Mouse (Mus musculus) heart, postnatal 4 days (tissue): ENCODE results near the gene Zc2hc1c. TPM values are rescaled to one million over a fixed set of nuclear protein-coding genes. Genes with fewer than 3 reads are reported as not detected.

Experiments used
- DNase-seq: peaks from one replicate; pipeline ENCODE4 v3.0.0; 2021
- microRNA-seq, 2 experiments: library from miRNA; unstranded; fragments of <30 nt; microRNA quantifications; one replicate each; pipeline ENCODE4 v1.2.0; 2021 to 2022
- total RNA-seq, 2 experiments: library from RNA; stranded (reverse); gene quantifications; 2 replicates each; pipeline ENCODE4 v1.2.3; 2021

The Zc2hc1c gene
- total RNA-seq, 2 experiments from 2014 or later, result 0.98 to 1.2 TPM

DNA sequence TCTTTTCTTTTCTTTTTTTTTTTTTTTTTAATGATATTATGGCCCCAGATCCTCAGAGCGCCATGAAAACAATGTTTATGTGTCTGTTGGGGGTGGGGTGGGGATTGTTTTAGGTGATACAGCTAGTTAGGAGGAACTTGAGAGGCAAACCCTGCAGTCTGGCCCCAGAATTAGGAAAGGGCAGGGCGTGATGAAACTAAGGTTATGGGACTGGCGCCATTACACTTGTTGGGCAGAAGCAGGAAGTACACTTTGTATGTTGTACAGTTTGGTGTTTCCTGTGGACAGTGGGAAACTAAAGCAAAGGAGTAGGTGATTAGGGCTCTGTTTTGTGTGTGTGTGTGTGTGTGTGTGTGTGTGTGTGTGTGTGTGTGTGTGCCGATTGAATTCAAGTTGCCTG, 51.6 kb downstream of the Zc2hc1c start:
- peak; percentile 16 for DNase-seq

DNA sequence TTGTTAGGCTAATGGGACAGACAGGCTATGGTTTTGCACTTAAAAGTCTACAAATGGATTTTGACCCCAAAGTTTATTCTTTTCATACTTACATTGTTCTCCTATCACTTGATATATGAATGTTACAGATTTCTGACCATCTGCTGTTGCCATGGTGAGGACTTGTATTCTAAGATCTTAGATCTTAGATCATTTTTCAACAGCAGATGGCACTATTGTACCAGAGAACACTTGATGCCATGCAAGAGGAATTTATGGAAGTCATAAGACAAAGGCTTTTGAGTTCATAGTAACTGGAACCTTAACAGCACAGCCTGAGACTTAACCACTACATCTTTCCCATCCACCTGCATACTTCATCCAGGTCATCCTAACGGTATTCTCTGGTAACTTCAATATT, 52.7 kb downstream of the Zc2hc1c start:
- no peak for DNase-seq

DNA sequence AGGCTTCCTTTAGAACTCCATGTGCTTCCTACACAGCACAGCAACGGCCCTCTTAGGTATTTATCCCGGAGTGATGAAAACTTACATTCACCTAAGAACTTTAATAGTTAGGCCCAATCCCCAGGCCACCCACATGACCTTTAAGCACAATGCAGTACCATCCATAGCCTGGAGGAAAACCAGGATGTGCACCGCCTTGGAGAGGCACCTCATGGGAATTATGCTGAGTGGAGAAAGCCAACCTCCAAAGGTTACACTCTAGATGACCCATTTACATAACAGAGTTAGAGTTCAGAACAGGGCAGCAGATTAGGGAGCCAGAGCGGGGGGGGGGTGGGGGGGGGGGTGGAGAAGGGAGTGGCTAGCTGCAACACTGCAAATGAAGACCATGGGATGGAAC, 53.9 kb downstream of the Zc2hc1c start:
- no peak for DNase-seq

DNA sequence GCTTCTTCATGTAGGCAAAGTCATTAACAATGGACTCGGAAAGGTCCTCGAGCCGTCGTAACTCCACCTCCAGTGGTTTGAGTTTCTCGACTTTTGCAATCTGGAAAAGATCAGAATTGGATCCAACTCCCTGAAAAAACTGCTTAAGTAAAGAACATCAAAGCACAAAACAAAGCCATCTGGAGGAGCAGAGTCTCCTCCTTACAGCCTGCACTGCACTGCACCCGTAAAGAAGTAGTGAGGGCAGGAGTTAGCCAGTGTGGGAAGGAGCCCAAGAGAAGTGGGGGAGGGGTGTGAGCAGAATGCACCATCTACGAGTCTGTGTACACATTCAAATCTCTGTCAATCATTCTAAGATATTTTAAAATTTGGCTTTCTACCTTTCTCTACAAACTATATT, 55.9 kb downstream of the Zc2hc1c start:
- DNase-seq, result no peak

DNA sequence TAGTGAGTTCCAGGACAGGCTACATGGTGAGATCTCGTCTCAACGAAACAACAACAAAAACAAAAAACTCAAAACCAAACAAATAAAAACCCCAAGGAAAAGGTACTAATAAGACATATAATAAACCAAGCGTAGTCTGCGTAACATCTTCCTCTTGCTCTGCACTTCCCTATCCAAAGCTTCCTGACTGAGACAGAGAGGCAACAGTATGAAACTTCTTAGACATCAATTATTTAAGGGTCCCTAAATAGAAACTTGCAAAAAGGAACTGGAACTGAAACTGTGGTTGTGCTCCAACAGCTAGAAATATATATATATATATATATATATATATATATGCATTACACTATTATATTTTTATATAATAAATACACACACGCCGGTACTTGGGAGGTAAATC, 57.2 kb downstream of the Zc2hc1c start:
- no peak for DNase-seq

DNA sequence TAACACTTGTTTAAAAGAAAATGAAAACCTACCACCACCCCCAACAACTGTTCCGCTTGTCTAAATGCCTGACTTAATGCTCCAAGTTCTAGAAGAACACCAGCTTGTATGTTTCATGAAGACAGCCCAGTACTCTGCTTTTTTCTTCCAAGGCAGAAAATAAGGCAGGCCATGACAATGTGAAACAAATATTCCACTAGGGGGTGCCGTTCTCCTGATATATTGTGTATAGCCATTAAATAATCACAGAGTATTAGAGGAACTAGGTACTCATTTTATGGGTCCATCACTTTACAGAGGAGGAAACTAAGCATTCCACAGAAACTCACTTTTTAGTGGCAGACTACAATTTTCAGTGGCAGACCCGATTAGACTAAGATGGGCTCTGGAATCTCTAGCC, 58.0 kb downstream of the Zc2hc1c start:
- DNase-seq, result peak; percentile 63

DNA sequence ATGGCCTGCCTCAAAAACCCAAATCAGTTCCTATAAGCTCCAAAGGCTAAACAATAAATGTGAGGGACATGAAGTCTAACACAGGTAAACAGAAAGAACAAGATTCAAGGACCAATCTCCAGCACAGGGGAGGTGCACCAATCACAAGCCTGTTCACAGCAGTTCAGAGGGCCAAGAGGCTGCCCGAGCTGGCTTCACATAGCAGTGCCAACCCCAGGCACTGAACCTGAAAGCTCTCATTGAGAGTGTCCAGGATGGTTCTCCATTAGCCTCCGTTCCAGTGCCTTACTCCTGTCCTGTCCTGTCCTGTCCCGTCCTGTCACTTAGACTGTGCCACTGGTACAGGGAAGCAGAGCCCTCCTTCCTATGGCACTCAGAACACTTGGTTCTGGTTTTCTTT, 58.8 kb downstream of the Zc2hc1c start:
- DNase-seq, result no peak

DNA sequence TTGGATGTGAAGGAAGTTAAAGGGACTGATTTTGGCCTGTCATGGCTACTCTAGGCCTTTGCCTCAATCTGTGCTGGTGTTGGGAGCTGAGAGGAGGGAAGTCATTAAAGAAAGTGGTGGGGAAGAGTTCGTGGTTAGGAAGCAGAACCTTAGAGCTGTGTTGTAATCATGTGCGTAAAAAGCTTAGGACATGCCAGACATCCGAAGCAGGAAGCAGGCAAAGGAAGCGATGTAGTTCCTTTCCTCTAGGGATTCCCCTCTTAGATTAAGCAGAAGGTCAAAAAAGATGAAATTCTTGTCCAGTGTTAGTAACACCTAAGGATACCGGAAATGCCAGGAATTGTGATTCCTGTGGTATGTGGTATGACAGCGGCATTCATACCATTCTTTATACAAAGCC, 59.9 kb downstream of the Zc2hc1c start:
- no peak for DNase-seq

Small RNA genes within 50 kb of the gene (microRNA-seq; reads per million reads assigned to microRNA genes)
- 0 to 0.20 reads per million in 2 experiments for gene Mir6938

Other genes with a start within 250 kb of the Zc2hc1c start
- gene Prox2, start 177.8 kb upstream of the Zc2hc1c start, total RNA-seq, result 1 to 10 TPM; 2.3 to 2.6 TPM
- 100 to 1,000 TPM; 538 to 559 TPM for gene Dlst, start 177.8 kb upstream of the Zc2hc1c start, total RNA-seq
- 1 to 10 TPM; 2.3 to 3.0 TPM for gene Rps6kl1, start 137.3 kb upstream of the Zc2hc1c start, total RNA-seq
- gene Pgf, start 110.8 kb upstream of the Zc2hc1c start, total RNA-seq, result 1 to 10 TPM; 3.7 to 4.9 TPM
- gene Eif2b2, start 69.1 kb upstream of the Zc2hc1c start, total RNA-seq, result 10 to 100 TPM; 55.0 to 55.9 TPM
- gene Mlh3, start 18.0 kb upstream of the Zc2hc1c start, total RNA-seq, result 1 to 10 TPM; 6.9 to 8.7 TPM
- 10 to 100 TPM; 20.9 to 24.0 TPM for gene Acyp1, start 153 bp upstream of the Zc2hc1c start, total RNA-seq
- gene Nek9, start 50.8 kb downstream of the Zc2hc1c start, total RNA-seq, result 10 to 100 TPM; 68.4 to 73.6 TPM
- gene Tmed10, start 86.3 kb downstream of the Zc2hc1c start, total RNA-seq, result 100 to 1,000 TPM; 195 to 196 TPM
- gene Fos, start 185.3 kb downstream of the Zc2hc1c start, total RNA-seq, result 1 to 10 TPM; 5.6 to 9.9 TPM